Comparison of ENCODE assay signal across 23 mouse cellular contexts in genomic region chr7:93936925-93937324, GRCm38 (mm10).
A peak's percentile ranks its signal among the peaks of the same experiment; 100 is the strongest.
DNase-seq lines count a peak whose midpoint lies in the region; ATAC-seq and TF ChIP-seq lines count a peak whose summit lies in the region.
"Had no signal": no experiment of that assay in that cellular context is flagged by ENCODE, and none has a peak within 500 bp of the region (broad histone marks: within the 10 kb centered on the region; RNA-seq: fewer than 3 reads in every experiment).

No protein-coding gene starts in this region.

- no peaks in the 10 kb centered on the region for H3K36me3 ChIP-seq in forebrain, embryonic 14.5 days (ENCODE audit: control insufficient read depth, insufficient read depth, low read length)
- no peaks in the 10 kb centered on the region for H3K36me3 ChIP-seq in forebrain, embryonic 13.5 days (ENCODE audit: poor library complexity, severe bottlenecking)
- no peaks in the 10 kb centered on the region for H3K36me3 ChIP-seq in forebrain, postnatal 0 days (ENCODE audit: insufficient read depth)
- H3K36me3 ChIP-seq in forebrain, embryonic 10.5 days (replicated peaks) = no peaks in the 10 kb centered on the region
- no peaks in the 10 kb centered on the region for H3K36me3 ChIP-seq in hindbrain, postnatal 0 days (ENCODE audit: insufficient read depth, low read length)
- H3K36me3 ChIP-seq: embryonic facial prominence, embryonic 13.5 days; embryonic facial prominence, embryonic 15.5 days had no signal

- 71% methylated on average over 3 of the region's 3 CpGs for WGBS in forebrain, embryonic 14.5 days
- 76% methylated on average over 3 of the region's 3 CpGs for WGBS in forebrain, embryonic 13.5 days
- 54% methylated on average over 3 of the region's 3 CpGs for WGBS in forebrain, postnatal 0 days
- 86% methylated on average over 3 of the region's 3 CpGs for WGBS in forebrain, embryonic 10.5 days
- WGBS in hindbrain, postnatal 0 days = 76% methylated on average over 3 of the region's 3 CpGs

- no peak overlapping the region for H3K27ac ChIP-seq in forebrain, embryonic 14.5 days (ENCODE audit: low read depth, low read length)
- H3K27ac ChIP-seq in forebrain, embryonic 13.5 days = no peak overlapping the region
- H3K27ac ChIP-seq in forebrain, postnatal 0 days (ENCODE audit: low read depth, low read length) = no peak overlapping the region
- no peak overlapping the region for H3K27ac ChIP-seq in forebrain, embryonic 10.5 days
- H3K27ac ChIP-seq in hindbrain, postnatal 0 days = no peak overlapping the region
- H3K27ac ChIP-seq: embryonic facial prominence, embryonic 13.5 days; embryonic facial prominence, embryonic 15.5 days had no signal

- no peaks in the 10 kb centered on the region for H3K4me1 ChIP-seq in forebrain, embryonic 14.5 days (ENCODE audit: control insufficient read depth, insufficient read depth, low read length)
- no peaks in the 10 kb centered on the region for H3K4me1 ChIP-seq in forebrain, embryonic 13.5 days
- no peaks in the 10 kb centered on the region for H3K4me1 ChIP-seq in forebrain, postnatal 0 days (ENCODE audit: insufficient read depth)
- no peaks in the 10 kb centered on the region for H3K4me1 ChIP-seq in forebrain, embryonic 10.5 days
- no peaks in the 10 kb centered on the region for H3K4me1 ChIP-seq in hindbrain, postnatal 0 days (ENCODE audit: insufficient read depth, low read length)
- H3K4me1 ChIP-seq: embryonic facial prominence, embryonic 13.5 days; embryonic facial prominence, embryonic 15.5 days had no signal

- peak; percentile 44 for DNase-seq in forebrain, embryonic 14.5 days (ENCODE audit: low spot score)
- DNase-seq in forebrain, postnatal 0 days = peak; percentile 7
- DNase-seq in forebrain, embryonic 10.5 days (ENCODE audit: extremely low spot score, low spot score) = no peak
- DNase-seq in adipocyte (ENCODE audit: low spot score) = peak; percentile 24
- DNase-seq in brain, embryonic 14.5 days (ENCODE audit: low read depth) = peak; percentile 64
- DNase-seq in neural tube, embryonic 10.5 days (ENCODE audit: extremely low spot score, low spot score) = no peak
- DNase-seq in hindbrain, postnatal 0 days (ENCODE audit: low spot score) = no peak
- DNase-seq: adrenal gland, adult 2 months; adrenal gland, postnatal 10 days; adrenal gland, postnatal 25 days; cerebellum, adult 11 months; cerebellum, adult 18-20 months; cerebellum, adult 8-10 months; cerebellum, adult 9-11 months; cerebellum, postnatal 14 days; cerebellum, postnatal 36 days; embryo, embryonic 11 days had no signal

- H3K4me3 ChIP-seq in forebrain, embryonic 14.5 days (ENCODE audit: low read depth, low read length) = no peak overlapping the region
- no peak overlapping the region for H3K4me3 ChIP-seq in forebrain, embryonic 13.5 days
- H3K4me3 ChIP-seq in forebrain, postnatal 0 days (ENCODE audit: low read depth, low read length) = no peak overlapping the region
- no peak overlapping the region for H3K4me3 ChIP-seq in forebrain, embryonic 10.5 days
- no peak overlapping the region for H3K4me3 ChIP-seq in hindbrain, postnatal 0 days (ENCODE audit: low read length)
- H3K4me3 ChIP-seq: embryonic facial prominence, embryonic 13.5 days; embryonic facial prominence, embryonic 15.5 days; erythroblast, embryonic 14.5 days had no signal

- ATAC-seq in forebrain, embryonic 14.5 days = peak; percentile 55; the same call in 1 of the 2 replicates
- ATAC-seq in forebrain, embryonic 13.5 days = no peak
- ATAC-seq in forebrain, postnatal 0 days = no peak
- no peak for ATAC-seq in hindbrain, postnatal 0 days
- ATAC-seq: activated CD4-positive, CD25-positive, alpha-beta regulatory T cell, adult 4 months; Patski had no signal

- no peaks in the 10 kb centered on the region for H3K27me3 ChIP-seq in forebrain, embryonic 14.5 days (replicated peaks; ENCODE audit: control insufficient read depth, insufficient read depth, low read length)
- H3K27me3 ChIP-seq in forebrain, embryonic 13.5 days = no peaks in the 10 kb centered on the region
- no peaks in the 10 kb centered on the region for H3K27me3 ChIP-seq in forebrain, postnatal 0 days (ENCODE audit: insufficient read depth, low read length)
- H3K27me3 ChIP-seq in forebrain, embryonic 10.5 days (ENCODE audit: poor library complexity, severe bottlenecking) = no peaks in the 10 kb centered on the region
- no peaks in the 10 kb centered on the region for H3K27me3 ChIP-seq in hindbrain, postnatal 0 days (ENCODE audit: insufficient read depth, low read length)
- H3K27me3 ChIP-seq: embryonic facial prominence, embryonic 13.5 days; embryonic facial prominence, embryonic 15.5 days; Patski had no signal

- H3K9ac ChIP-seq in forebrain, embryonic 14.5 days (ENCODE audit: low read length) = no peak overlapping the region
- H3K9ac ChIP-seq in forebrain, embryonic 13.5 days = no peak overlapping the region
- H3K9ac ChIP-seq in forebrain, postnatal 0 days = no peak overlapping the region
- no peak overlapping the region for H3K9ac ChIP-seq in hindbrain, postnatal 0 days (replicated peaks; ENCODE audit: low read length)
- H3K9ac ChIP-seq: embryonic facial prominence, embryonic 13.5 days; embryonic facial prominence, embryonic 15.5 days had no signal

- H3K9me3 ChIP-seq in forebrain, embryonic 14.5 days (replicated peaks; ENCODE audit: control insufficient read depth, low read length) = no peaks in the 10 kb centered on the region
- H3K9me3 ChIP-seq in forebrain, embryonic 13.5 days (replicated peaks) = no peaks in the 10 kb centered on the region
- H3K9me3 ChIP-seq in forebrain, postnatal 0 days (ENCODE audit: low read length) = no peaks in the 10 kb centered on the region
- H3K9me3 ChIP-seq in forebrain, embryonic 10.5 days = no peaks in the 10 kb centered on the region
- H3K9me3 ChIP-seq in hindbrain, postnatal 0 days (ENCODE audit: low read length) = no peaks in the 10 kb centered on the region
- H3K9me3 ChIP-seq: embryonic facial prominence, embryonic 13.5 days; embryonic facial prominence, embryonic 15.5 days had no signal

- no peak for TF ChIP-seq CTCF in forebrain, postnatal 0 days (IDR thresholded peaks at IDR 0.05; ENCODE audit: low read depth)
- TF ChIP-seq CTCF in brain, embryonic 14.5 days (IDR thresholded peaks at IDR 0.05; ENCODE audit: borderline replicate concordance, extremely low read depth, insufficient read depth, insufficient read length) = no peak
- no peak for TF ChIP-seq CTCF in hindbrain, postnatal 0 days (IDR thresholded peaks at IDR 0.05; ENCODE audit: low read depth)

- no peak overlapping the region for H3K4me2 ChIP-seq in forebrain, embryonic 14.5 days (ENCODE audit: low read length)
- H3K4me2 ChIP-seq in forebrain, embryonic 13.5 days = no peak overlapping the region
- H3K4me2 ChIP-seq in forebrain, postnatal 0 days (ENCODE audit: low read depth) = no peak overlapping the region
- no peak overlapping the region for H3K4me2 ChIP-seq in hindbrain, postnatal 0 days (ENCODE audit: low read depth, low read length)
- H3K4me2 ChIP-seq: embryonic facial prominence, embryonic 13.5 days; embryonic facial prominence, embryonic 15.5 days had no signal

- no peak for TF ChIP-seq POLR2A in brain, embryonic 14.5 days (IDR thresholded peaks at IDR 0.05; ENCODE audit: borderline replicate concordance, extremely low read depth, insufficient read depth, insufficient read length, poor library complexity, severe bottlenecking)

Comparison
In these comparisons a context has a peak if more than half of its experiments do, and no peak if none do; other contexts are left out.
1. DNase-seq: peak in forebrain, embryonic 14.5 days (single experiment), forebrain, postnatal 0 days (single experiment), adipocyte (single experiment) and brain, embryonic 14.5 days (single experiment); none in forebrain, embryonic 10.5 days (single experiment), neural tube, embryonic 10.5 days (single experiment) and hindbrain, postnatal 0 days (single experiment).